Mouse (Mus musculus): ENCODE results near the gene Rif1. TPM values are rescaled to one million over a fixed set of nuclear protein-coding genes. Genes with fewer than 3 reads are reported as not detected.

Gene Rif1
- polyA plus RNA-seq, 1 experiment: 3.6 TPM

GRCm38 (mm10) chr2:52042132-52042531 lies 30.5 kb upstream of the Rif1 start:
- no peaks in the 10 kb centered on the region for H3K36me3 ChIP-seq (replicated peaks; ENCODE audit: low read length)
- TF ChIP-seq GATA1 (IDR thresholded peaks at IDR 0.05; ENCODE audit: borderline replicate concordance, low read length) (no peak), FLI1 (IDR thresholded peaks at IDR 0.05; ENCODE audit: low read length) (no peak)
- H3K4me3 ChIP-seq (replicated peaks): no peak overlapping the region

GRCm38 (mm10) chr2:52042714-52043113 lies 29.9 kb upstream of the Rif1 start:
- peaks cover 4% of the 10 kb centered on the region for H3K4me1 ChIP-seq
- no peaks in the 10 kb centered on the region for H3K36me3 ChIP-seq (replicated peaks; ENCODE audit: low read length)
- no peaks in the 10 kb centered on the region for H3K9me3 ChIP-seq
- H3K4me3 ChIP-seq (replicated peaks): no peak overlapping the region
- peaks cover 19% of the 10 kb centered on the region for H3K27me3 ChIP-seq (replicated peaks)
- no peak for TF ChIP-seq GATA1 (IDR thresholded peaks at IDR 0.05; ENCODE audit: borderline replicate concordance, low read length)
- TF ChIP-seq FLI1 (IDR thresholded peaks at IDR 0.05; ENCODE audit: low read length): no peak

More at GRCm38 (mm10) chr2:52042132-52042531, 30.5 kb upstream of the Rif1 start:
- no peaks in the 10 kb centered on the region for H3K9me3 ChIP-seq
- H3K4me1 ChIP-seq: peaks cover 5% of the 10 kb centered on the region
- peaks cover 19% of the 10 kb centered on the region for H3K27me3 ChIP-seq (replicated peaks)

GRCm38 (mm10) chr2:52043485-52043884 lies 29.1 kb upstream of the Rif1 start:
- Histone ChIP-seq H3K9me3 (no peaks in the 10 kb centered on the region), H3K4me1 (no peaks in the 10 kb centered on the region), H3K4me3 (replicated peaks) (no peak overlapping the region), H3K27me3 (replicated peaks) (peaks cover 19% of the 10 kb centered on the region), H3K36me3 (replicated peaks; ENCODE audit: low read length) (no peaks in the 10 kb centered on the region)
- TF ChIP-seq FLI1 (IDR thresholded peaks at IDR 0.05; ENCODE audit: low read length) (no peak), GATA1 (IDR thresholded peaks at IDR 0.05; ENCODE audit: borderline replicate concordance, low read length) (no peak)

- H3K4me1 ChIP-seq: no peaks in the 10 kb centered on the region
- H3K4me3 ChIP-seq (replicated peaks): no peak overlapping the region
- peaks cover 10% of the 10 kb centered on the region for H3K27me3 ChIP-seq (replicated peaks)
- no peaks in the 10 kb centered on the region for H3K9me3 ChIP-seq
- TF ChIP-seq GATA1 (IDR thresholded peaks at IDR 0.05; ENCODE audit: borderline replicate concordance, low read length): no peak
- TF ChIP-seq FLI1 (IDR thresholded peaks at IDR 0.05; ENCODE audit: low read length): no peak
- H3K36me3 ChIP-seq (replicated peaks; ENCODE audit: low read length): no peaks in the 10 kb centered on the region
These were observed 26.6 kb upstream of the Rif1 start for GRCm38 (mm10) chr2:52046032-52046431.

- no peak for TF ChIP-seq FLI1 (IDR thresholded peaks at IDR 0.05; ENCODE audit: low read length)
- TF ChIP-seq GATA1 (IDR thresholded peaks at IDR 0.05; ENCODE audit: borderline replicate concordance, low read length): no peak
- H3K4me3 ChIP-seq (replicated peaks): no peak overlapping the region
- no peaks in the 10 kb centered on the region for H3K36me3 ChIP-seq (replicated peaks; ENCODE audit: low read length)
- no peaks in the 10 kb centered on the region for H3K9me3 ChIP-seq
- peaks cover 3% of the 10 kb centered on the region; the same call in 1 of the 2 replicates for H3K4me1 ChIP-seq
- peaks cover 6% of the 10 kb centered on the region for H3K27me3 ChIP-seq (replicated peaks)
These were observed 21.8 kb upstream of the Rif1 start for GRCm38 (mm10) chr2:52050823-52051222.

GRCm38 (mm10) chr2:52052335-52052734 lies 20.3 kb upstream of the Rif1 start:
- Histone ChIP-seq H3K36me3 (replicated peaks; ENCODE audit: low read length) (no peaks in the 10 kb centered on the region), H3K27me3 (replicated peaks) (peaks cover 6% of the 10 kb centered on the region), H3K4me3 (replicated peaks) (no peak overlapping the region), H3K4me1 (peaks cover 3% of the 10 kb centered on the region; the same call in 1 of the 2 replicates), H3K9me3 (no peaks in the 10 kb centered on the region)
- no peak for TF ChIP-seq FLI1 (IDR thresholded peaks at IDR 0.05; ENCODE audit: low read length)
- no peak for TF ChIP-seq GATA1 (IDR thresholded peaks at IDR 0.05; ENCODE audit: borderline replicate concordance, low read length)

GRCm38 (mm10) chr2:52053502-52053901 lies 19.1 kb upstream of the Rif1 start:
- Histone ChIP-seq H3K27me3 (replicated peaks) (no peaks in the 10 kb centered on the region), H3K4me1 (peaks cover 3% of the 10 kb centered on the region; the same call in 1 of the 2 replicates), H3K36me3 (replicated peaks; ENCODE audit: low read length) (no peaks in the 10 kb centered on the region), H3K4me3 (replicated peaks) (no peak overlapping the region), H3K9me3 (no peaks in the 10 kb centered on the region)
- TF ChIP-seq FLI1 (IDR thresholded peaks at IDR 0.05; ENCODE audit: low read length) (no peak), GATA1 (IDR thresholded peaks at IDR 0.05; ENCODE audit: borderline replicate concordance, low read length) (no peak)

GRCm38 (mm10) chr2:52055616-52056015 lies 17.0 kb upstream of the Rif1 start:
- no peaks in the 10 kb centered on the region for H3K9me3 ChIP-seq
- no peaks in the 10 kb centered on the region for H3K36me3 ChIP-seq (replicated peaks; ENCODE audit: low read length)
- no peak overlapping the region for H3K4me3 ChIP-seq (replicated peaks)
- peaks cover 7% of the 10 kb centered on the region for H3K27me3 ChIP-seq (replicated peaks)
- H3K4me1 ChIP-seq: peaks cover 3% of the 10 kb centered on the region; the same call in 1 of the 2 replicates
- TF ChIP-seq FLI1 (IDR thresholded peaks at IDR 0.05; ENCODE audit: low read length): no peak
- no peak for TF ChIP-seq GATA1 (IDR thresholded peaks at IDR 0.05; ENCODE audit: borderline replicate concordance, low read length)

- TF ChIP-seq GATA1 (IDR thresholded peaks at IDR 0.05; ENCODE audit: borderline replicate concordance, low read length) (no peak), FLI1 (IDR thresholded peaks at IDR 0.05; ENCODE audit: low read length) (no peak)
- Histone ChIP-seq H3K27me3 (replicated peaks) (peaks cover 8% of the 10 kb centered on the region), H3K36me3 (replicated peaks; ENCODE audit: low read length) (no peaks in the 10 kb centered on the region), H3K4me3 (replicated peaks) (no peak overlapping the region), H3K9me3 (no peaks in the 10 kb centered on the region), H3K4me1 (peaks cover 3% of the 10 kb centered on the region; the same call in 1 of the 2 replicates)
These were observed 15.5 kb upstream of the Rif1 start for GRCm38 (mm10) chr2:52057099-52057498.

- no peak for TF ChIP-seq FLI1 (IDR thresholded peaks at IDR 0.05; ENCODE audit: low read length)
- TF ChIP-seq GATA1 (IDR thresholded peaks at IDR 0.05; ENCODE audit: borderline replicate concordance, low read length): no peak
- H3K9me3 ChIP-seq: no peaks in the 10 kb centered on the region
- H3K27me3 ChIP-seq (replicated peaks): peaks cover 8% of the 10 kb centered on the region
- H3K36me3 ChIP-seq (replicated peaks; ENCODE audit: low read length): no peaks in the 10 kb centered on the region
- peaks cover 3% of the 10 kb centered on the region; the same call in 1 of the 2 replicates for H3K4me1 ChIP-seq
- no peak overlapping the region for H3K4me3 ChIP-seq (replicated peaks)
These were observed 15.0 kb upstream of the Rif1 start for GRCm38 (mm10) chr2:52057681-52058080.

- peaks cover 17% of the 10 kb centered on the region for H3K27me3 ChIP-seq (replicated peaks)
- TF ChIP-seq GATA1 (IDR thresholded peaks at IDR 0.05; ENCODE audit: borderline replicate concordance, low read length) (no peak), FLI1 (IDR thresholded peaks at IDR 0.05; ENCODE audit: low read length) (no peak)
- peaks cover 10% of the 10 kb centered on the region for H3K4me1 ChIP-seq
- no peak overlapping the region for H3K4me3 ChIP-seq (replicated peaks)
- H3K9me3 ChIP-seq: peaks cover 16% of the 10 kb centered on the region
- H3K36me3 ChIP-seq (replicated peaks; ENCODE audit: low read length): no peaks in the 10 kb centered on the region
These were observed 4.0 kb upstream of the Rif1 start for GRCm38 (mm10) chr2:52068641-52069040.
